In genomic region chr12:53330141-53330540, GRCm38 (mm10) we compare ENCODE assay signal across 15 mouse cellular contexts.
"Had no signal": no experiment of that assay in that cellular context is flagged by ENCODE, and none has a peak within 500 bp of the region (broad histone marks: within the 10 kb centered on the region; RNA-seq: fewer than 3 reads in every experiment).

No protein-coding gene starts in this region.

- H3K4me1 ChIP-seq: liver, embryonic 12.5 days had no signal

- H3K27ac ChIP-seq: liver, embryonic 12.5 days; liver, embryonic 14.5 days; macrophage; midbrain, embryonic 15.5 days; neural tube, embryonic 12.5 days; stomach, embryonic 15.5 days; stomach, postnatal 0 days had no signal

- DNase-seq: lung, adult 18-20 months; lung, embryonic 14.5 days; lung, postnatal 14 days; lung, postnatal 36 days; right cerebral cortex, postnatal 14 days; thymus, adult 2 months; thymus, postnatal 25 days; thymus, postnatal 4 days had no signal

- H3K4me2 ChIP-seq: liver, embryonic 12.5 days; lung, embryonic 14.5 days; midbrain, embryonic 15.5 days; neural tube, embryonic 12.5 days; stomach, embryonic 15.5 days had no signal

- H3K9me3 ChIP-seq: liver, embryonic 12.5 days; midbrain, embryonic 15.5 days; neural tube, embryonic 12.5 days; stomach, embryonic 15.5 days had no signal

- ATAC-seq: liver, embryonic 12.5 days; midbrain, embryonic 15.5 days had no signal

- H3K27me3 ChIP-seq: liver, embryonic 12.5 days; midbrain, embryonic 15.5 days; neural tube, embryonic 12.5 days; stomach, embryonic 15.5 days had no signal

- H3K36me3 ChIP-seq: liver, embryonic 12.5 days; midbrain, embryonic 15.5 days; neural tube, embryonic 12.5 days; stomach, embryonic 15.5 days had no signal

- H3K9ac ChIP-seq: liver, embryonic 12.5 days; liver, embryonic 14.5 days; lung, embryonic 14.5 days; midbrain, embryonic 15.5 days; neural tube, embryonic 12.5 days; stomach, embryonic 15.5 days had no signal

- H3K4me3 ChIP-seq: liver, embryonic 12.5 days; midbrain, embryonic 15.5 days; neural tube, embryonic 12.5 days; stomach, embryonic 15.5 days had no signal
